Mouse (Mus musculus): ENCODE measurements at regions not wholly inside any gene's neighbourhood (a gene's known extent, or its start where the extent isn't known, plus 50 kb on each side); places are given as distances from the start of the nearest gene placed in this dataset.

GRCm38 (mm10) chr16:7788209-7788608, 636.7 kb downstream of the Tmem114 start:
- no peak for TF ChIP-seq CTCF (IDR thresholded peaks at IDR 0.05; ENCODE audit: low read depth)
- no peak for TF ChIP-seq EP300 (optimal IDR thresholded peaks at IDR 0.05)
